Mouse (Mus musculus): Measurements from ENCODE around the gene Mrps18a.
A peak's percentile ranks its signal among the peaks of the same experiment; 100 is the strongest.

Mrps18a gene

GRCm38 (mm10) chr17:46098525-46098924, 12.3 kb upstream of the Mrps18a start:
- no peak for DNase-seq (ENCODE audit: low read depth in 1 of 2, low spot score in 2 of 2)

- DNase-seq (ENCODE audit: low read depth in 1 of 2, low spot score in 2 of 2), result no peak
These were observed 8.9 kb upstream of the Mrps18a start for GRCm38 (mm10) chr17:46101906-46102305.

DNA sequence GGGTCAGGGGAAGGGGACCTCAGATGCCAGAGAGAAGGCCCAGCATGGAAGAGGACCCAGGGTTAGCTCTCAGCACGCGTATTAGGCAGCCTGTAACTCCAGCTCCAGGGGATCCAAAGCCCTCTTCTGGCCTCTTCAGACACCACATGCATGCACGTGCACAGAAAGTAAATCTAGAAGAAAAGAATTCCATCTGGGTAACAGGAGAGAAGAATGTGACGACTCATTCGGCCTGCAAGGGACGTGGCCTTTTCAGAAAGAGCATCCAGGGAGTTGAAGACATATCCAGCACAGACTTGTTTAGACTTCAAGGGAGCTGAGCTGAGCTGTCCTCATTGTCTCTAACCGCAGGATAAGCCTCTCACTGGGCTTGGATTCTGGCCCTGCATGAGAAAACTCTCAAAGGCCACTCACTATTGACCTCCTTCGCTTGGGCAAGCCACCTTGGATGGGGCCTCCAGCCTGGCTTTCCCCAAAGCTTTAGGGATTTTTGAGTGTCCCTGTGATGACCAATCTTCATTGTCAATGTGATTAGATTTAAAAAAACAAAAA, 8.1 kb upstream of the Mrps18a start:
- no peak for DNase-seq (ENCODE audit: low read depth in 1 of 2, low spot score in 2 of 2)

DNA sequence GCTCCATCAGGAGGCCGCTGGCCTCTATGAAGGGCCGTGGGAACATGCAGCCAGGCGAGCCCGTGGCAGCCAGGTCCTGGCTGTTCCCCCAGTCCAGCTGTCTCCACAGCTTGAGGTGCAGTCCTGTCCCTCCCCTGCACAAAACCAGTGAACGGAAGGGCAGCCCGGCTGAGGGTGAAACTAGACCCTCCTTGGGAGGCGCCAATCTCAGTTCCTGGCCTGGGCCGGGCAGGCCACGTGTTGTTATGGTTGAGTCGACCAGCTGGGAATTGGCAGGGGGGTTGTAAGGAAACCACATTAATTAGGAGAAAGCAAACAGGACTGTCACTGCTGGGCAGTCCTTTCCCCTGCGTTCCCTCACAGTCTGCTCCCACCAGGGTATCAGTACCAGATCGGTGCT, 6.3 kb upstream of the Mrps18a start:
- no peak for DNase-seq (ENCODE audit: low read depth in 1 of 2, low spot score in 2 of 2)

- no peak for DNase-seq (ENCODE audit: low read depth in 1 of 2, low spot score in 2 of 2)
These were observed 2.5 kb upstream of the Mrps18a start for GRCm38 (mm10) chr17:46108286-46108685.

DNA sequence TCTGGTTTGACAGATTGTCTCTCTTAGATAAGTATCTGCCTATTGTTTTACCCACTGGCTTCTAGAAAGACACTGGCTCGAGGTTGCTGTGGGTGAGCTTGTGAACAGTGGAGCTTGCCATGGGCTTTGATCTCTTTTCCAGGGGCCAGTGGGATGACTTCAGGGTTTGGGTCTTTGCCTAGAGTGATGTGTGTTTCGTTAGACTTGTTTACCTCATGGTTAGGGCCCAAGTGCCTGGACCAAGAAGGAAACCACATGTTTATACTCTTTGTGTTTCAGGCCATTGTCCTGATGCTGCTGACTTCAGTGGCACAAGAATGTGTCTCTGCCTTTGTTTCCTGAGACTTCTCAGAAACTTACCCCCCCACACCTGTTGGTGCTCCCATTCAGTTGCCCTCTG, 4.7 kb downstream of the Mrps18a start:
- DNase-seq (ENCODE audit: low read depth in 1 of 2, low spot score in 2 of 2), result no peak

DNA sequence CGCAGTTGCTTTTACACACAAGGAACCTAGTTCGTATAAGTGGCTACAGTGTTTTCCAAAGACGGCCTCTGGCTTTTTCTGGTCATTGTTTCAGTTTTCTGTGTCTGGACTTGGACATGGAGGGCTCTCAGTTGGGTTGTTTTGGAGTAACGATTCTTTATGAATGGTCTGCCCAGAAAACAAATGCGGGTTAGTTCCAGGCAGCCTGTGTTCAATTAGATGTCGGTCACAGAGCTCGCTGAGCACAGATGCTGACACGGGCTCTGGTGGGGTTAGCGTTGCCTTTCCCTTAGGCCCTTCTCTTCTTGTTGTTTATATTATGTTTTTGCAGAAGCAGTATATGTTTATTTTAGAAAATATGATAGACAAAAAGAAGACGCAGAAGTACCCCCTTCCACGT, 5.4 kb downstream of the Mrps18a start:
- DNase-seq (ENCODE audit: low read depth in 1 of 2, low spot score in 2 of 2), result no peak

GRCm38 (mm10) chr17:46116881-46117280, 6.1 kb downstream of the Mrps18a start:
- DNase-seq (ENCODE audit: low read depth in 1 of 2, low spot score in 2 of 2), result no peak

DNA sequence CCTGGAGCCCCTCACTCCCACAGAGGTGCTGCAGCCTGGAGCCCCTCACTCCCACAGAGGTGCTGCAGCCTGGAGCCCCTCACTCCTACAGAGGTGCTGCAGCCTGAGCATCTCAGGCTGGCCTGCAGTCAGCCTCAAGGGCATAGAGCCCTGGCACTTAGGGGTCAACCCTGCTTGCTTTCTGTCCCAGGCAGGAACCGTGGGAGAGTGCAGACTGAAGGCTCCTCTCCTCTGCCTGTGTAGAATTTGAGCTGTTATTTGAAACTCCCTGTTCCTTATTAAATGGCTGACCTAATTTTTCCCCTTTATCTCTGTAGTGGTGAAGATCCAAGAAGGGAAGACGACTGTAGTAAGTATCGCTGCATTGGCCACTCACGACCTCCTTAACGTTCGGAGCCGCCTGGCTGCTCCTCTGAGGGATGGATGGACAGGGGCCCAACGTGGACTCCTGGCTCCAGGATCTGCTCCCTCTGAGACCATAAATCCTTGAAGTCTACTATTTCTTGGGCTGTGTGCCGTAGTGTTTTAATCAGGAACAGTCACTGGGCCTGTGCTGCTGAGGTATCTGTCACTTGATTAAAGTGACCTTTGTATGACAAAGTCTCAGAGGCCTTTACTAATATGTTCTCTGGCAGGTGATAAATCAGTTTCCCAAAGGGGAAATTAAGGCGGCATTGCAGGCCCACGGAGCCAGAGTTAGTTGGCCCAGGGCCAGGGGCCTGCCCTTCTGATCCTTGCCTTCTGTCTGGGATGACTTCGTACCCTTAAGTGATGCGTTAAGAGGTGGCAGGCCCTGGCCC, 7.0 kb downstream of the Mrps18a start:
- DNase-seq (ENCODE audit: low read depth in 1 of 2, low spot score in 2 of 2), result no peak

GRCm38 (mm10) chr17:46118423-46118850, 7.7 kb downstream of the Mrps18a start:
- DNase-seq (ENCODE audit: low read depth in 1 of 2, low spot score in 2 of 2), result no peak

- DNase-seq (ENCODE audit: low read depth in 1 of 2, low spot score in 2 of 2), result no peak
These were observed 8.9 kb downstream of the Mrps18a start for GRCm38 (mm10) chr17:46119641-46120040.

- DNase-seq (ENCODE audit: low read depth in 1 of 2, low spot score in 2 of 2), result no peak
These were observed 12.0 kb downstream of the Mrps18a start for GRCm38 (mm10) chr17:46122791-46123190.

DNA sequence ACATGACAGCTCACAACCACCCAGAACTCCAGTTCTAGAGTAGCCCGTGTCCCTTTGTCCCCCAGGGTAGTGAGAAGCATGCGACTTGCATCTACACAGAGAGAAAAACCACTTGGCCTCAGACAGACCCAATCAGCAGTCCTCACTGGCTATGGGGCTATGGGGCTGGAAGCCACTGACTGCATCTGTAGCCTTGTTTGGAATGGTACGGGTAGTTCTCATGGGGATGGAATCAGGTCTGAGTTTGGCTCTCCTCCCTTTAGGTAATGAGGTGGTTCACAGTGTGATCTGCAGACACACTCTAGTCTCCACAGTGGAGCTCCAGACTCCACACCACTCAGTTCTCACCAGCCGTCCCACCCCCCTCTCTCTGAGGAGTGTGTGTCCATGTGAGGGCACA, 12.5 kb downstream of the Mrps18a start:
- DNase-seq (ENCODE audit: low read depth in 1 of 2, low spot score in 2 of 2), result no peak

DNA sequence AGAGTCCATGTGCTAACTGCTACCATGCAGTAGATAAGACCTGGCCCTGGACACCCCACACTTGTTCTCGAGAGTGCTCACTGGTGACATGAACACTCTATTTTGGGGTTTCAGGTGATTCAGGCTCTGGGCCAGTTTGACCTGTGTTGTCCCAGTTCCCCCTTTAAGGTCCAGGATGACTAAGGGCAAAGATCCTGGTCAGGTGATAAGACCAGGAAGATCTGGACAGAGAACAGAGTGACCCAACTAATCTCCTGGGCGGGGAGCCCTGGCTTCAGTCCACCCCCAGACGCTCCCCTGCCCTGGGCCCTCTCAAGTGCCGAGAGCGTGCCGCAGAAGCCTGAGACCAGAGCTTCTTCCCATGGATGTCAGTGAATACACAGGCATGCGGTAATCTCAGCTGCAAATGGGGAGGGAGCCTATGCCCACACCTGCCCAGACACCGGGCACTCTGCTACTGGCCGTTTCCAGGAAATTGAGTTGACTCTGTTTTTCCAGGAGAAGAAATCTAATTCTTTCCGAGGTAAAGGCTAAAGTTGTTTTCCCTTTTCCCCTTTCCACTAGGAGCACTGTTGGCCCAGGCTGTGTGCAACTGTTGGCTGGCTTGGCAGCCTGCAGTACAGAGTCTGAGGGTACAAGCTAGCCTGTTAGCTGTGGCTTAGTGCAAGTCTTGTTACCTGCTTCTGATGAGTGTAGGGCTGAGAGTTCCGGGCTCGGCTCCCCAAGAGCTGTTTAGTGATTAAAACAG, 13.3 kb downstream of the Mrps18a start:
- DNase-seq (ENCODE audit: low read depth in 1 of 2, low spot score in 2 of 2), result no peak

DNA sequence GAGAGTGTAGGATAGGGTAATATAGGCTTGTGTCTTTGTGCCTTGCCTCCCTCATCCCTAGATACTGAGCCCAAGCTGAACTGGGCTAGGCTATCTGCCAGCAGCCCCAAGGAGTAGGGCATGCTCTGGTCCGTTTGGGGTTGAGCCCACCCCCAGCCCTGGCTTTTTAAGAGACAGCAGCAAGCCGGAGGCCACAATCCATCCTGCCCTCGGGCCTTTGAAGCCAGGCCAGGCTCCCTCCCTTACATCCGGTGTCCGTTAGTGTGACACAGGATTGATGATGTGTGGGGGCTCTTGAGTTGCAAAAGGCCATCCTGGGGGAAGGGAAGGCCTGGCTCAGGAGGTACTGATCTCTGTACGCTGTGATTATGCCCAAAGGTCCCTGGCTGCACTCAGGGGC, 15.8 kb downstream of the Mrps18a start:
- no peak for DNase-seq (ENCODE audit: low read depth in 1 of 2, low spot score in 2 of 2)

DNA sequence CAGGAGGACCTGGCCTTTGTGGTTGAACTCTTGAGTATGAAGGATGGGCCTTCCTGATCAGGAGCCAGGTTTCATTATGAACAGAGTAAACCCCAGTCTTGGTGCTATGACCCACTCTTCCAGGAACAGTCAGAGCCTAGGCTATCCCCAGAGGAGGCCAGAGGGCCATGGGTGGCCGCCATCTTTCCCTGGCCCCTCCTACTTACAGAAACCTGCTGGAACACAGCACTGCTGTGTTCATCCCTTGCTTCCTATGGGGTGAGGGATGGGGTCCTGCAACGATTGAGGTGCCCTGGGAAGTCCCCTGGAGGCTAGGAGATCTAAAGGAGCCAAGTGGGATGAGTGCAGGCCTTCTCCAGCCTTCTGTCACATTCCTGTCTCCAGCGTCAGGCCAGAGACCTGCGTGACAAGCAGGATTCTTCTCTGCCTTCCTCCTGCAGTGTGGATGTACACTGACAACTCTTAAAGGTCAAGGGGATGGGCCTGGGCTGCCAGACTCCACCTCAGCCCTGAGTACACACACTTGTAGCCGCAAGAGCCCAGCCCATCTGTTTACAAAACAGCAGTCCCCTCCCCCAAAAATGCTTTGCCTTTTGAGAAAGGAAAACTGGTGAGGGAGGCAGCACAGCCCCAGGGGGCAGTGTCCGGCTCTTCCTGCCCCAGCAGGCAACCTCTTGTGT, 17.2 kb downstream of the Mrps18a start:
- no peak for DNase-seq (ENCODE audit: low read depth in 1 of 2, low spot score in 2 of 2)

DNA sequence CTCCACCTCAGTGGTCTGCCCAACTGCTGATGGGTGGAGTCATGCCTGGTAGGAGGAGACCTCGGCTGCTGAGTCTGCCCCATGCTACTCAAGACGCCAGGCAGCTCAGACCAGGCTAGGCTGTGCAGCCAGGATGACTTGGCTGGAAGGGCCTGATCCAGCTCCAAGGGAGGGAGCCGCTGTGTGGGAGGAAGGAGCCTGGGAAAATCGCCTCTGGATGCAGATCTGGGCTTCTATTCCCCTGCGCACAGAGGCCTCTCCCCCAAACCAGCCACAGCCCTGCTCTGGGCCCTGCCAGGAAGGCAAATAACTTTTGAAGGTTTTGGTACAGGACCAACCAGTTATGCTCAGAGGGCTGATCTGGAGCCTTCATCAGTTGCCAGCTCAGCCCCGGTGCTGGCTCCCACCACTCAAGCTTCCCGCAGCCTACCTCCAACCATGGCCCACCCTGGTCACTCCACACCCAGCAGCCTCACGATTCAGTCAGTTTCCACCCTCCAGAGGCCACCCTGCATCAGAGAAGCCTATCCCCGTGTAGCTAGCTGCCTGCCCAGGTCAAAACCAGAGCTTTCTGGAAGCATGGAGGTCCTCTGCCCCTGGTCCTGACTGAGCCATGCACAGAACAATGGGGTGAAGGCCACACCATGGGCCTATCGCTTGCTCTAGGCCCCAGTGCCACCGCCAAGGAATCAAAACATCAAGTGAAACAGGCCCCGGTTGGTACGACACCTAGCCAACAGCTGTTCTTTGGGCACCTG, 19.1 kb downstream of the Mrps18a start:
- DNase-seq (ENCODE audit: low read depth in 1 of 2, low spot score in 2 of 2), result no peak

- peak in 1 of 2 experiments; percentile 45 for DNase-seq (ENCODE audit: low read depth in 1 of 2, low spot score in 2 of 2)
These were observed 21.4 kb downstream of the Mrps18a start for GRCm38 (mm10) chr17:46132058-46132718.

GRCm38 (mm10) chr17:46132862-46133261, 22.1 kb downstream of the Mrps18a start:
- DNase-seq (ENCODE audit: low read depth in 1 of 2, low spot score in 2 of 2), result no peak

GRCm38 (mm10) chr17:46138563-46139236, 27.9 kb downstream of the Mrps18a start:
- DNase-seq (ENCODE audit: low read depth in 1 of 2, low spot score in 2 of 2), result no peak
